In genomic region chr4:105174778-105175177, GRCm38 (mm10) we compare ENCODE assay signal across 15 mouse cellular contexts. TPM values are rescaled to one million over a fixed set of nuclear protein-coding genes. Genes with fewer than 3 reads are reported as not detected.
DNase-seq lines count a peak whose midpoint lies in the region; ATAC-seq and TF ChIP-seq lines count a peak whose summit lies in the region.
"Had no signal": no experiment of that assay in that cellular context is flagged by ENCODE, and none has a peak within 500 bp of the region (broad histone marks: within the 10 kb centered on the region; RNA-seq: fewer than 3 reads in every experiment).

No protein-coding gene starts in this region.

- no peak for DNase-seq in hindbrain, embryonic 10.5 days (ENCODE audit: low spot score)
- no peak for DNase-seq in hindbrain, embryonic 11.5 days (ENCODE audit: low spot score)
- DNase-seq in MN1 (ENCODE audit: low spot score) = no peak
- DNase-seq in stomach, postnatal 0 days (ENCODE audit: low spot score) = no peak
- no peak for DNase-seq in urinary bladder, postnatal 36 days (ENCODE audit: low spot score in 2 of 2)
- DNase-seq: adrenal gland, postnatal 25 days; B cell, adult 2 months; kidney, adult 2 months; lung, adult 18-20 months; thymus, adult 18-20 months had no signal

- H3K27ac ChIP-seq in hindbrain, embryonic 10.5 days = peak overlapping the region; percentile 71; the same call in 1 of the 2 replicates
- H3K27ac ChIP-seq in hindbrain, embryonic 11.5 days (ENCODE audit: low read depth, low read length) = no peak overlapping the region
- peak overlapping the region; percentile 63 for H3K27ac ChIP-seq in embryonic facial prominence, embryonic 12.5 days
- peak overlapping the region; percentile 68 for H3K27ac ChIP-seq in hindbrain, embryonic 12.5 days
- H3K27ac ChIP-seq in midbrain, embryonic 16.5 days (ENCODE audit: low read length) = peak overlapping the region; percentile 66
- H3K27ac ChIP-seq in stomach, postnatal 0 days (replicated peaks) = no peak overlapping the region
- H3K27ac ChIP-seq: macrophage had no signal

- 82% methylated on average over 4 of the region's 4 CpGs for WGBS in hindbrain, embryonic 10.5 days
- WGBS in hindbrain, embryonic 11.5 days = 86% methylated on average over 4 of the region's 4 CpGs
- WGBS in embryonic facial prominence, embryonic 12.5 days = 50% methylated on average over 4 of the region's 4 CpGs
- WGBS in hindbrain, embryonic 12.5 days = 79% methylated on average over 4 of the region's 4 CpGs
- 75% methylated on average over 4 of the region's 4 CpGs for WGBS in midbrain, embryonic 16.5 days
- 89% methylated on average over 4 of the region's 4 CpGs for WGBS in stomach, postnatal 0 days

- no peak overlapping the region for H3K9ac ChIP-seq in hindbrain, embryonic 11.5 days (ENCODE audit: low read depth, low read length)
- H3K9ac ChIP-seq in embryonic facial prominence, embryonic 12.5 days = no peak overlapping the region
- H3K9ac ChIP-seq in hindbrain, embryonic 12.5 days = no peak overlapping the region
- no peak overlapping the region for H3K9ac ChIP-seq in midbrain, embryonic 16.5 days (ENCODE audit: low read depth, low read length)
- H3K9ac ChIP-seq in stomach, postnatal 0 days (ENCODE audit: low read length) = no peak overlapping the region

- ATAC-seq in hindbrain, embryonic 11.5 days (ENCODE audit: low FRiP score) = no peak
- ATAC-seq in embryonic facial prominence, embryonic 12.5 days (ENCODE audit: insufficient number of reproducible peaks, insufficient read depth, low FRiP score, low TSS enrichment) = no peak
- ATAC-seq in hindbrain, embryonic 12.5 days (ENCODE audit: low FRiP score) = no peak
- no peak for ATAC-seq in midbrain, embryonic 16.5 days
- no peak for ATAC-seq in stomach, postnatal 0 days (ENCODE audit: low FRiP score, low TSS enrichment)

- no peaks in the 10 kb centered on the region for H3K27me3 ChIP-seq in hindbrain, embryonic 10.5 days (ENCODE audit: insufficient read depth, poor library complexity, severe bottlenecking)
- no peaks in the 10 kb centered on the region for H3K27me3 ChIP-seq in hindbrain, embryonic 11.5 days (ENCODE audit: control insufficient read depth, insufficient read depth, low read length)
- H3K27me3 ChIP-seq in embryonic facial prominence, embryonic 12.5 days = no peaks in the 10 kb centered on the region
- H3K27me3 ChIP-seq in hindbrain, embryonic 12.5 days = no peaks in the 10 kb centered on the region
- no peaks in the 10 kb centered on the region for H3K27me3 ChIP-seq in midbrain, embryonic 16.5 days (ENCODE audit: control insufficient read depth, insufficient read depth, low read depth, low read length)
- H3K27me3 ChIP-seq in stomach, postnatal 0 days (ENCODE audit: control insufficient read depth, insufficient read depth, low read length) = no peaks in the 10 kb centered on the region

- H3K4me3 ChIP-seq in hindbrain, embryonic 10.5 days = no peak overlapping the region
- H3K4me3 ChIP-seq in hindbrain, embryonic 11.5 days (ENCODE audit: low read depth, low read length) = no peak overlapping the region
- H3K4me3 ChIP-seq in embryonic facial prominence, embryonic 12.5 days = no peak overlapping the region
- H3K4me3 ChIP-seq in hindbrain, embryonic 12.5 days = no peak overlapping the region
- H3K4me3 ChIP-seq in midbrain, embryonic 16.5 days (ENCODE audit: low read depth, low read length) = no peak overlapping the region
- H3K4me3 ChIP-seq in stomach, postnatal 0 days (ENCODE audit: low read depth, low read length) = no peak overlapping the region
- H3K4me3 ChIP-seq: myocyte had no signal

- peaks cover 53% of the 10 kb centered on the region for H3K4me1 ChIP-seq in hindbrain, embryonic 10.5 days (replicated peaks)
- H3K4me1 ChIP-seq in hindbrain, embryonic 11.5 days (replicated peaks; ENCODE audit: control insufficient read depth, insufficient read depth, low read length) = peaks cover 6% of the 10 kb centered on the region; the same call in 1 of the 2 replicates
- H3K4me1 ChIP-seq in embryonic facial prominence, embryonic 12.5 days = peaks cover 43% of the 10 kb centered on the region
- H3K4me1 ChIP-seq in hindbrain, embryonic 12.5 days = peaks cover 51% of the 10 kb centered on the region
- peaks cover 19% of the 10 kb centered on the region for H3K4me1 ChIP-seq in midbrain, embryonic 16.5 days (ENCODE audit: control insufficient read depth, insufficient read depth, low read length)
- H3K4me1 ChIP-seq in stomach, postnatal 0 days (replicated peaks; ENCODE audit: control insufficient read depth, insufficient read depth) = no peaks in the 10 kb centered on the region

- TF ChIP-seq CTCF in stomach, postnatal 0 days (IDR thresholded peaks at IDR 0.05; ENCODE audit: low read depth) = no peak

- H3K9me3 ChIP-seq in hindbrain, embryonic 10.5 days = no peaks in the 10 kb centered on the region
- H3K9me3 ChIP-seq in hindbrain, embryonic 11.5 days (ENCODE audit: control insufficient read depth, low read length) = no peaks in the 10 kb centered on the region
- H3K9me3 ChIP-seq in embryonic facial prominence, embryonic 12.5 days = no peaks in the 10 kb centered on the region
- H3K9me3 ChIP-seq in hindbrain, embryonic 12.5 days (replicated peaks) = no peaks in the 10 kb centered on the region
- no peaks in the 10 kb centered on the region for H3K9me3 ChIP-seq in midbrain, embryonic 16.5 days (replicated peaks; ENCODE audit: control insufficient read depth, low read length, poor library complexity, severe bottlenecking)
- H3K9me3 ChIP-seq in stomach, postnatal 0 days (ENCODE audit: control insufficient read depth, low read length) = no peaks in the 10 kb centered on the region

- no peak overlapping the region for H3K4me2 ChIP-seq in hindbrain, embryonic 11.5 days (replicated peaks; ENCODE audit: low read depth, low read length)
- no peak overlapping the region for H3K4me2 ChIP-seq in embryonic facial prominence, embryonic 12.5 days (replicated peaks)
- H3K4me2 ChIP-seq in hindbrain, embryonic 12.5 days (replicated peaks) = no peak overlapping the region
- no peak overlapping the region for H3K4me2 ChIP-seq in midbrain, embryonic 16.5 days (ENCODE audit: low read length)
- no peak overlapping the region for H3K4me2 ChIP-seq in stomach, postnatal 0 days (replicated peaks; ENCODE audit: low read depth)

- peaks cover 37% of the 10 kb centered on the region for H3K36me3 ChIP-seq in hindbrain, embryonic 10.5 days
- H3K36me3 ChIP-seq in hindbrain, embryonic 11.5 days (ENCODE audit: control insufficient read depth, insufficient read depth, low read length) = no peaks in the 10 kb centered on the region
- peaks cover 19% of the 10 kb centered on the region for H3K36me3 ChIP-seq in embryonic facial prominence, embryonic 12.5 days
- 0 out of 2 replicates have a peak, but pooled peaks cover 2% of the 10 kb centered on the region for H3K36me3 ChIP-seq in hindbrain, embryonic 12.5 days
- no peaks in the 10 kb centered on the region for H3K36me3 ChIP-seq in midbrain, embryonic 16.5 days (ENCODE audit: control insufficient read depth, insufficient read depth, low read length)
- peaks cover 3% of the 10 kb centered on the region; the same call in 1 of the 2 replicates for H3K36me3 ChIP-seq in stomach, postnatal 0 days (ENCODE audit: control insufficient read depth, insufficient read depth, low read length)

- no peak for TF ChIP-seq EP300 in stomach, postnatal 0 days (optimal IDR thresholded peaks at IDR 0.05)

RNA-seq across cellular contexts. Expression of gene Plpp3, which starts 17.6 kb away (rescaled TPM):
- 63.4 and 63.8 TPM in 2 replicates for polyA plus RNA-seq in hindbrain, embryonic 10.5 days (2016; fragmentation: Nextera tagmentation; extraction: Ambion mirVana)
- 51.1 and 52.7 TPM in 2 replicates for polyA plus RNA-seq in hindbrain, embryonic 11.5 days (2014; fragmentation: Nextera tagmentation; extraction: Ambion mirVana)
- 115 TPM in 2 replicates for polyA plus RNA-seq in embryonic facial prominence, embryonic 12.5 days (2016; fragmentation: Nextera tagmentation; extraction: Ambion mirVana)
- 91.5 and 91.7 TPM in 2 replicates for polyA plus RNA-seq in hindbrain, embryonic 12.5 days (2016; fragmentation: Nextera tagmentation; extraction: Ambion mirVana)
- 71.7 and 102 TPM in 2 replicates for polyA plus RNA-seq in midbrain, embryonic 16.5 days (2015; fragmentation: Nextera tagmentation; extraction: Ambion mirVana)
- 60.2 and 64.4 TPM in 2 replicates for polyA plus RNA-seq in stomach, postnatal 0 days (2015; fragmentation: Nextera tagmentation; extraction: Ambion mirVana)

Comparison
In these comparisons a context has a peak if more than half of its experiments do, and no peak if none do; other contexts are left out.
1. H3K27ac ChIP-seq: peak in hindbrain, embryonic 10.5 days (single experiment), embryonic facial prominence, embryonic 12.5 days (single experiment), hindbrain, embryonic 12.5 days (single experiment) and midbrain, embryonic 16.5 days (single experiment); none in hindbrain, embryonic 11.5 days (single experiment) and stomach, postnatal 0 days (single experiment).